Mouse (Mus musculus) MEL (cell line): ENCODE results near the gene Adarb1. TPM values are rescaled to one million over a fixed set of nuclear protein-coding genes. Genes with fewer than 3 reads are reported as not detected.

ENCODE experiments used
- DNase-seq: peaks from one replicate; pipeline ENCODE4 v3.0.0; 2011; ENCODE audit warnings: low read depth, low spot score
- H3K27ac ChIP-seq: 2 replicates; pipeline ENCODE4 v1.5.1; 2012; ENCODE audit warnings: low read depth, mild to moderate bottlenecking, control low read depth, low read length, moderate library complexity; ENCODE audit not compliant: control insufficient read depth
- H3K27me3 ChIP-seq, 2 experiments: fragments of 150-350 bp in 1 of 2; sonication (generic) in 1 of 2; 2 replicates each; pipeline ENCODE4 v1.6.1; 2012; ENCODE audit warnings: low read length in 2 of 2, mild to moderate bottlenecking in 2 of 2, improper control_type of control experiment in 1 of 2, moderate library complexity in 1 of 2; ENCODE audit not compliant: insufficient read depth in 2 of 2, control insufficient read depth in 1 of 2
- H3K36me3 ChIP-seq, 2 experiments: 2 replicates each; pipeline ENCODE4 v1.6.1; 2012 to 2014; ENCODE audit warnings: low read length in 2 of 2, improper control_type of control experiment in 1 of 2, inconsistent platforms in 1 of 2, mild to moderate bottlenecking in 1 of 2; ENCODE audit not compliant: insufficient read depth in 2 of 2, control insufficient read depth in 1 of 2
- H3K4me1 ChIP-seq, 2 experiments: fragments of 150-350 bp in 1 of 2; sonication (generic) in 1 of 2; 2 replicates each; pipeline ENCODE4 v1.6.1; 2012; ENCODE audit warnings: low read length in 2 of 2, improper control_type of control experiment in 1 of 2, mild to moderate bottlenecking in 1 of 2; ENCODE audit not compliant: insufficient read depth in 2 of 2, control insufficient read depth in 1 of 2
- H3K4me3 ChIP-seq, 2 experiments: fragments of 150-350 bp in 1 of 2; sonication (generic) in 1 of 2; 2 replicates each; pipeline ENCODE4 v1.5.1; 2012; ENCODE audit warnings: low read depth in 2 of 2, low read length in 2 of 2, mild to moderate bottlenecking in 2 of 2, moderate library complexity in 2 of 2, control low read depth in 1 of 2, improper control_type of control experiment in 1 of 2; ENCODE audit not compliant: control insufficient read depth in 1 of 2, insufficient read depth in 1 of 2
- H3K79me2 ChIP-seq: 2 replicates; pipeline ENCODE4 v1.6.1; 2012; ENCODE audit warnings: mild to moderate bottlenecking, low read length, moderate library complexity; ENCODE audit not compliant: control insufficient read depth, poor library complexity, insufficient read depth
- H3K9ac ChIP-seq: 2 replicates; pipeline ENCODE4 v1.6.1; 2012; ENCODE audit warnings: low read depth, mild to moderate bottlenecking, control low read depth, low read length, moderate library complexity; ENCODE audit not compliant: control insufficient read depth, poor library complexity, severe bottlenecking
- H3K9me3 ChIP-seq: fragments of 150-350 bp; sonication (generic); replicated peaks from 2 replicates; pipeline ENCODE4 v1.6.1; 2012; ENCODE audit warnings: mild to moderate bottlenecking, low read length, improper control_type of control experiment, moderate library complexity; ENCODE audit not compliant: insufficient read depth
- CHD1 ChIP-seq: IDR thresholded peaks from 2 replicates; pipeline ENCODE4 v1.6.1; 2012; ENCODE audit warnings: low read depth, mild to moderate bottlenecking, inconsistent platforms, low read length, improper control_type of control experiment
- ELF1 ChIP-seq: IDR thresholded peaks from 2 replicates; pipeline ENCODE4 v1.6.1; 2014; ENCODE audit warnings: low read depth, mild to moderate bottlenecking, inconsistent platforms, low read length, improper control_type of control experiment, moderate library complexity
- EP300 ChIP-seq, 2 experiments: IDR thresholded peaks; 2 replicates each; pipeline ENCODE4 v1.6.1; 2011; ENCODE audit warnings: improper control_type of control experiment in 2 of 2, low read length in 2 of 2, low read depth in 1 of 2, mild to moderate bottlenecking in 1 of 2
- ETS1 ChIP-seq: IDR thresholded peaks from 2 replicates; pipeline ENCODE4 v1.6.1; 2012; ENCODE audit warnings: low read depth, mild to moderate bottlenecking, inconsistent platforms, low read length, improper control_type of control experiment, moderate library complexity
- GABPA ChIP-seq: IDR thresholded peaks from 2 replicates; pipeline ENCODE4 v1.6.1; 2012; ENCODE audit warnings: low read depth, mild to moderate bottlenecking, inconsistent platforms, low read length, improper control_type of control experiment, moderate library complexity
- GATA1 ChIP-seq: IDR thresholded peaks from 2 replicates; pipeline ENCODE4 v1.6.1; 2011; ENCODE audit warnings: low read depth, low read length, improper control_type of control experiment
- HCFC1 ChIP-seq: IDR thresholded peaks from 2 replicates; pipeline ENCODE4 v1.6.1; 2012; ENCODE audit warnings: low read depth, mild to moderate bottlenecking, inconsistent platforms, low read length, improper control_type of control experiment, moderate library complexity
- MAFK ChIP-seq: IDR thresholded peaks from 2 replicates; pipeline ENCODE4 v1.6.1; 2011; ENCODE audit warnings: low read depth, mild to moderate bottlenecking, low read length, improper control_type of control experiment, borderline replicate concordance
- MEF2A ChIP-seq: IDR thresholded peaks from 2 replicates; pipeline ENCODE4 v1.6.1; 2014; ENCODE audit warnings: low read depth, mild to moderate bottlenecking, inconsistent platforms, low read length, improper control_type of control experiment; ENCODE audit not compliant: poor library complexity, insufficient replicate concordance, severe bottlenecking; ENCODE audit errors: extremely low read depth
- MXI1 ChIP-seq: IDR thresholded peaks from 2 replicates; pipeline ENCODE4 v1.6.1; 2011; ENCODE audit warnings: mild to moderate bottlenecking, low read depth, low read length, improper control_type of control experiment
- NRF1 ChIP-seq: IDR thresholded peaks from 2 replicates; pipeline ENCODE4 v1.6.1; 2014; ENCODE audit warnings: low read depth, mild to moderate bottlenecking, inconsistent platforms, low read length, improper control_type of control experiment, moderate library complexity; ENCODE audit not compliant: poor library complexity, insufficient read depth, severe bottlenecking
- POLR2AphosphoS2 ChIP-seq: IDR thresholded peaks from 2 replicates; pipeline ENCODE4 v1.6.1; 2011; ENCODE audit warnings: low read length, improper control_type of control experiment
- POLR2AphosphoS5 ChIP-seq: IDR thresholded peaks from 2 replicates; pipeline ENCODE4 v1.6.1; 2012; ENCODE audit warnings: low read depth, borderline replicate concordance, mild to moderate bottlenecking, inconsistent platforms, low read length, moderate library complexity, mixed read lengths
- RAD21 ChIP-seq: IDR thresholded peaks from 2 replicates; pipeline ENCODE4 v1.6.1; 2011; ENCODE audit warnings: mild to moderate bottlenecking, low read depth, low read length, improper control_type of control experiment
- SMC3 ChIP-seq: IDR thresholded peaks from 2 replicates; pipeline ENCODE4 v1.6.1; 2011; ENCODE audit warnings: low read depth, low read length, improper control_type of control experiment
- TAL1 ChIP-seq: IDR thresholded peaks from 2 replicates; pipeline ENCODE4 v1.6.1; 2012; ENCODE audit warnings: mild to moderate bottlenecking, inconsistent platforms, low read length, moderate library complexity, mixed read lengths
- TCF12 ChIP-seq: IDR thresholded peaks from 2 replicates; pipeline ENCODE4 v1.6.1; 2014; ENCODE audit warnings: low read depth, mild to moderate bottlenecking, inconsistent platforms, low read length, improper control_type of control experiment, moderate library complexity
- UBTF ChIP-seq: IDR thresholded peaks from 2 replicates; pipeline ENCODE4 v1.6.1; 2012; ENCODE audit warnings: low read depth, mild to moderate bottlenecking, inconsistent platforms, low read length, improper control_type of control experiment, moderate library complexity, borderline replicate concordance; ENCODE audit not compliant: insufficient read depth
- USF1 ChIP-seq: IDR thresholded peaks from 2 replicates; pipeline ENCODE4 v1.6.1; 2014; ENCODE audit warnings: low read depth, mild to moderate bottlenecking, inconsistent platforms, low read length, improper control_type of control experiment, moderate library complexity
- ZMIZ1 ChIP-seq: IDR thresholded peaks from 2 replicates; pipeline ENCODE4 v1.6.1; 2012; ENCODE audit warnings: low read depth, mild to moderate bottlenecking, inconsistent platforms, low read length, improper control_type of control experiment, moderate library complexity
- ZNF384 ChIP-seq: IDR thresholded peaks from 2 replicates; pipeline ENCODE4 v1.6.1; 2012; ENCODE audit warnings: low read depth, mild to moderate bottlenecking, inconsistent platforms, low read length, improper control_type of control experiment
- polyA plus RNA-seq, 2 experiments: library from polyadenylated mRNA; stranded (reverse) in 1 of 2; unstranded in 1 of 2; fragments of >175 nt in 1 of 2; fragments of >200 nt in 1 of 2; gene quantifications; 2 replicates each; pipeline versions ENCODE4 v1.2.1 to v1.2.4; 2012; ENCODE audit warnings: low replicate concordance in 2 of 2, low read depth in 1 of 2; ENCODE audit not compliant: insufficient read length in 2 of 2, insufficient read depth in 1 of 2, missing spikeins in 1 of 2
- total RNA-seq: library from RNA; depleted of rRNA; stranded (reverse); fragments of 300-350 nt; gene quantifications from 2 replicates; pipeline ENCODE4 v1.2.3, GENCODE M21; 2012

The Adarb1 gene
- total and polyA plus RNA-seq, 3 experiments, result 2.4 to 3.8 TPM; not detected in 1

GRCm38 (mm10) chr10:77374948-77375347, 43.1 kb downstream of the Adarb1 start:
- Histone ChIP-seq H3K79me2 (no peaks in the 10 kb centered on the region), H3K4me3 (no peak overlapping the region)
- TF ChIP-seq GATA1 (no peak), POLR2AphosphoS5 (no peak), TAL1 (no peak), MAFK (no peak), CHD1 (no peak), GABPA (no peak), MEF2A (no peak), MXI1 (no peak), ZMIZ1 (no peak), USF1 (no peak), EP300 (IDR thresholded peaks at IDR 0.05; ENCODE audit: low read depth in 1 of 2, low read length in 2 of 2) (no peak), POLR2AphosphoS2 (no peak), ELF1 (no peak), ZNF384 (no peak), HCFC1 (no peak), NRF1 (no peak), UBTF (no peak), TCF12 (no peak)
- TF ChIP-seq, all 39 proteins: peak for 0
- H3K27me3 ChIP-seq, result peaks cover 0 to 2% of the 10 kb centered on the region in 2 experiments; a peak in 1 of 4 replicates
- H3K9ac ChIP-seq, result no peak overlapping the region
- H3K27ac ChIP-seq, result no peak overlapping the region
- no peak for DNase-seq
- no peaks in the 10 kb centered on the region for H3K9me3 ChIP-seq
- 0 out of 4 replicates have a peak, but pooled peaks cover 0 to 2% of the 10 kb centered on the region in 2 experiments for H3K36me3 ChIP-seq
- peaks cover 0 to 7% of the 10 kb centered on the region in 2 experiments; a peak in 2 of 4 replicates for H3K4me1 ChIP-seq

- H3K27ac ChIP-seq, result no peak overlapping the region
- no peaks in the 10 kb centered on the region for H3K79me2 ChIP-seq
- TF ChIP-seq RAD21, result no peak
- no peak for TF ChIP-seq SMC3
- no peak for TF ChIP-seq ETS1
- no peak for TF ChIP-seq EP300 (IDR thresholded peaks at IDR 0.05; ENCODE audit: low read depth in 1 of 2, low read length in 2 of 2)
- H3K4me3 ChIP-seq, result no peak overlapping the region
- H3K9ac ChIP-seq, result no peak overlapping the region
- H3K27me3 ChIP-seq, result peaks cover 0 to 2% of the 10 kb centered on the region in 2 experiments; a peak in 1 of 4 replicates
- no peak for DNase-seq
- peaks cover 0 to 13% of the 10 kb centered on the region in 2 experiments; a peak in 2 of 4 replicates for H3K4me1 ChIP-seq
- H3K36me3 ChIP-seq, result peaks cover 0 to 5% of the 10 kb centered on the region in 2 experiments; a peak in 2 of 4 replicates
- no peaks in the 10 kb centered on the region for H3K9me3 ChIP-seq
Observed at GRCm38 (mm10) chr10:77374407-77374806, 43.7 kb downstream of the Adarb1 start.
